Mouse (Mus musculus) kidney, embryonic 14.5 days (tissue): ENCODE data around the gene Lce3e. TPM values are rescaled to one million over a fixed set of nuclear protein-coding genes. Genes with fewer than 3 reads are reported as not detected.

Experiments
- ATAC-seq: fragments of 200-750 bp; cut with Nextera tagmentation; 2 replicates; pipeline ENCODE4 v1.8.0; 2017; ENCODE audit warnings: moderate number of reproducible peaks, mild to moderate bottlenecking, moderate TSS enrichment, moderate library complexity; ENCODE audit not compliant: low FRiP score, low TSS enrichment
- H3K27ac ChIP-seq: fragments of 300-500 bp; sonication (generic); 2 replicates; pipeline ENCODE4 v1.5.1; 2014; ENCODE audit warnings: low read depth, mild to moderate bottlenecking, low read length, moderate library complexity, mixed read lengths
- H3K27me3 ChIP-seq: fragments of 300-500 bp; sonication (generic); 2 replicates; pipeline ENCODE4 v1.6.1; 2014; ENCODE audit warnings: mild to moderate bottlenecking, low read length; ENCODE audit not compliant: control insufficient read depth, insufficient read depth
- H3K36me3 ChIP-seq: fragments of 300-500 bp; sonication (generic); 2 replicates; pipeline ENCODE4 v1.6.1; 2014; ENCODE audit warnings: low read length, mixed read lengths; ENCODE audit not compliant: control insufficient read depth, insufficient read depth
- H3K4me1 ChIP-seq: fragments of 300-500 bp; sonication (generic); 2 replicates; pipeline ENCODE4 v1.6.1; 2014; ENCODE audit warnings: low read length, mixed read lengths; ENCODE audit not compliant: control insufficient read depth, insufficient read depth
- H3K4me2 ChIP-seq: fragments of 300-500 bp; sonication (generic); replicated peaks from 2 replicates; pipeline ENCODE4 v1.6.1; 2014; ENCODE audit warnings: low read depth, mild to moderate bottlenecking, low read length
- H3K4me3 ChIP-seq: fragments of 300-500 bp; sonication (generic); 2 replicates; pipeline ENCODE4 v1.5.1; 2014; ENCODE audit warnings: mild to moderate bottlenecking, low read length
- H3K9ac ChIP-seq: fragments of 300-500 bp; sonication (generic); 2 replicates; pipeline ENCODE4 v1.6.1; 2014; ENCODE audit warnings: low read depth, mild to moderate bottlenecking, low read length, moderate library complexity
- H3K9me3 ChIP-seq: fragments of 300-500 bp; sonication (generic); 2 replicates; pipeline ENCODE4 v1.6.1; 2016; ENCODE audit warnings: low read length; ENCODE audit not compliant: control insufficient read depth
- whole genome bisulfite sequencing: fragments of 180-500 bp; shearing (Covaris S2); extraction: QIAGEN DNeasy Blood & Tissue Kit; methylation state at CpG from one replicate; pipeline ENCODE4 v1.1.7; 2014; 5-methylcytosine and 5-hydroxymethylcytosine counted together
- polyA plus RNA-seq: library from polyadenylated mRNA; unstranded; fragments of >200 nt; fragmentation: Nextera tagmentation; extraction: Ambion mirVana; gene quantifications from 2 replicates; pipeline ENCODE4 v1.2.1, GENCODE M21; 2014

Lce3e gene
- not detected in 2 replicates for polyA plus RNA-seq

- Histone ChIP-seq H3K9ac (no peak within 1 kb of the TSS), H3K27ac (no peak within 1 kb of the TSS), H3K36me3 (no peaks in the 10 kb centered on the region), H3K4me2 (no peak within 1 kb of the TSS), H3K27me3 (no peaks in the 10 kb centered on the region), H3K4me3 (no peak within 1 kb of the TSS), H3K4me1 (no peaks in the 10 kb centered on the region), H3K9me3 (no peaks in the 10 kb centered on the region)
- WGBS = 94% methylated on average over 2 of the region's 2 CpGs
- ATAC-seq = no peak
Observed at GRCm38 (mm10) chr3:92966761-92967160, at the start of gene Lce3e. Gene Lce3e, plus strand, starts transcription at chr3:92967061.

- H3K36me3 ChIP-seq = no peaks in the 10 kb centered on the region
- peak; percentile 75; the same call in 1 of the 2 replicates for ATAC-seq
- H3K27ac ChIP-seq = no peak overlapping the region
- H3K9ac ChIP-seq = no peak overlapping the region
- H3K4me1 ChIP-seq = no peaks in the 10 kb centered on the region
- no peak overlapping the region for H3K4me2 ChIP-seq
- 58% methylated on average over 4 of the region's 4 CpGs for WGBS
- H3K27me3 ChIP-seq = no peaks in the 10 kb centered on the region
- H3K4me3 ChIP-seq = no peak overlapping the region
- no peaks in the 10 kb centered on the region for H3K9me3 ChIP-seq
Observed at GRCm38 (mm10) chr3:92920364-92920763, 46.5 kb upstream of the Lce3e start.

GRCm38 (mm10) chr3:92926130-92926529 lies 40.7 kb upstream of the Lce3e start, which contains the start of gene Lce3a:
Gene Lce3a, minus strand, starts transcription at chr3:92926230.
- 72% methylated on average over 2 of the region's 2 CpGs for WGBS
- Histone ChIP-seq H3K4me3 (no peak within 1 kb of the TSS), H3K9ac (no peak within 1 kb of the TSS), H3K36me3 (no peaks in the 10 kb centered on the region), H3K27ac (no peak within 1 kb of the TSS), H3K4me1 (no peaks in the 10 kb centered on the region), H3K9me3 (no peaks in the 10 kb centered on the region), H3K27me3 (no peaks in the 10 kb centered on the region), H3K4me2 (no peak within 1 kb of the TSS)
- ATAC-seq = no peak

- ATAC-seq = no peak
- H3K9me3 ChIP-seq = no peaks in the 10 kb centered on the region
- H3K4me1 ChIP-seq = no peaks in the 10 kb centered on the region
- H3K4me3 ChIP-seq = no peak within 1 kb of the TSS
- no peaks in the 10 kb centered on the region for H3K36me3 ChIP-seq
- no peak within 1 kb of the TSS for H3K9ac ChIP-seq
- H3K27me3 ChIP-seq = no peaks in the 10 kb centered on the region
- no peak within 1 kb of the TSS for H3K4me2 ChIP-seq
- no peak within 1 kb of the TSS for H3K27ac ChIP-seq
- WGBS = 77% methylated on average over 2 of the region's 2 CpGs
Observed at GRCm38 (mm10) chr3:92932679-92933078, 34.2 kb upstream of the Lce3e start, which contains the start of gene Lce3b. Gene Lce3b, plus strand, starts transcription at chr3:92932979.

GRCm38 (mm10) chr3:92944186-92944585 lies 22.7 kb upstream of the Lce3e start, which contains the start of gene Lce3c:
Gene Lce3c, plus strand, starts transcription at chr3:92944486.
- Histone ChIP-seq H3K9me3 (no peaks in the 10 kb centered on the region), H3K4me3 (no peak within 1 kb of the TSS), H3K4me2 (no peak within 1 kb of the TSS), H3K4me1 (no peaks in the 10 kb centered on the region), H3K27ac (no peak within 1 kb of the TSS), H3K27me3 (no peaks in the 10 kb centered on the region), H3K36me3 (no peaks in the 10 kb centered on the region), H3K9ac (no peak within 1 kb of the TSS)
- no peak for ATAC-seq
- 77% methylated on average over 1 of the region's 1 CpGs for WGBS

- no peak for ATAC-seq
- WGBS = 100% methylated on average over 1 of the region's 1 CpGs
Observed at GRCm38 (mm10) chr3:92957090-92957489, 9.8 kb upstream of the Lce3e start, which contains the start of gene Lce3d. Gene Lce3d, plus strand, starts transcription at chr3:92957390.

GRCm38 (mm10) chr3:92978484-92978883 lies 11.6 kb downstream of the Lce3e start:
- Histone ChIP-seq H3K9me3 (no peaks in the 10 kb centered on the region), H3K36me3 (no peaks in the 10 kb centered on the region), H3K4me1 (no peaks in the 10 kb centered on the region), H3K4me2 (no peak overlapping the region), H3K4me3 (no peak overlapping the region), H3K27ac (no peak overlapping the region), H3K9ac (no peak overlapping the region), H3K27me3 (no peaks in the 10 kb centered on the region)
- no peak for ATAC-seq
- WGBS = 78% methylated on average over 2 of the region's 2 CpGs

More at GRCm38 (mm10) chr3:92957090-92957489, 9.8 kb upstream of the Lce3e start, which contains the start of gene Lce3d:
- no peaks in the 10 kb centered on the region for H3K9me3 ChIP-seq
- H3K27ac ChIP-seq = no peak within 1 kb of the TSS
- no peaks in the 10 kb centered on the region for H3K27me3 ChIP-seq
- no peaks in the 10 kb centered on the region for H3K36me3 ChIP-seq
- H3K9ac ChIP-seq = no peak within 1 kb of the TSS
- H3K4me2 ChIP-seq = no peak within 1 kb of the TSS
- H3K4me3 ChIP-seq = no peak within 1 kb of the TSS
- H3K4me1 ChIP-seq = no peaks in the 10 kb centered on the region

- Histone ChIP-seq H3K9me3 (no peaks in the 10 kb centered on the region), H3K27me3 (no peaks in the 10 kb centered on the region), H3K36me3 (no peaks in the 10 kb centered on the region), H3K4me2 (no peak within 1 kb of the TSS), H3K9ac (no peak within 1 kb of the TSS), H3K4me3 (no peak within 1 kb of the TSS), H3K4me1 (no peaks in the 10 kb centered on the region), H3K27ac (no peak within 1 kb of the TSS)
- no peak for ATAC-seq
Observed at GRCm38 (mm10) chr3:92991926-92992325, 25.1 kb downstream of the Lce3e start, which contains the start of gene Lce3f. Gene Lce3f, plus strand, starts transcription at chr3:92992226.

GRCm38 (mm10) chr3:92998691-92999090 lies 31.8 kb downstream of the Lce3e start:
- Histone ChIP-seq H3K27ac (no peak overlapping the region), H3K9ac (no peak overlapping the region), H3K36me3 (no peaks in the 10 kb centered on the region), H3K4me2 (no peak overlapping the region), H3K9me3 (no peaks in the 10 kb centered on the region), H3K4me3 (no peak overlapping the region), H3K27me3 (peaks cover 3% of the 10 kb centered on the region; the same call in 1 of the 2 replicates), H3K4me1 (no peaks in the 10 kb centered on the region)
- WGBS = 5% methylated on average over 7 of the region's 7 CpGs
- peak; percentile 93 for ATAC-seq
